Mouse (Mus musculus): ENCODE results near the gene Sh3tc1.

DNA sequence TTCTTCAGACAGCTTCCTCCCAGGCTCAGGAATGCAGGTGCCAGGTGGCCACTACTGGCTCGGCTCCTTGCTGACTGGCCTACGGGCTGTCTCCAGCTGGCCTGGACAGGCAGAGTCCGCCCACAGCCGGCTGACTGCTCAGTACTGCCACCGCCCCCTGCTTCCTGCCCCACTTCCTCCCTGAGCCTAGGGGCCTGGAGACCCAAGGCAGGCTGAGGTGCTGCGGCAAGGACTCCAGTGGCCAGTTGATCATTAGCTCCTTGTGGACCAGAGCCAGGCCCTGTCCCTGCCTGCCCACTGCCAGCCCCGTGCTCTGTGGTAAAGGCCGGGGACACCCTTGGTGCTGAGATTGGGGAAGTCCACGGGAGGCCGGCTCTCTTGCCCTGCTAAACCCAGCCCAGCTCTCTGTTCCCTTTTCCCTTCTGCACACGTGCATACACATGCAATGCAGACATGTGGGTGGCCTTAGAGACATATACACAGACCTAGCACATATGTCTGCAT, 10.8 kb downstream of the Sh3tc1 start:
- 0 out of 2 replicates have a peak, but pooled peaks have one; percentile 3 for TF ChIP-seq CTCF (IDR thresholded peaks at IDR 0.05; ENCODE audit: low read depth)
- TF ChIP-seq EP300 (IDR thresholded peaks at IDR 0.05; ENCODE audit: low read depth), result no peak

Measured in heart, postnatal 0 days (tissue).